Comparison of ENCODE assay signal across 8 mouse cellular contexts in genomic region chrY:90744381-90744981, GRCm38 (mm10). TPM values are rescaled to one million over a fixed set of nuclear protein-coding genes. Genes with fewer than 3 reads are reported as not detected.
DNase-seq lines count a peak whose midpoint lies in the region; ATAC-seq and TF ChIP-seq lines count a peak whose summit lies in the region.
"Not testable (repeated sequence)": the region's sequence is repeated elsewhere in the genome, so short reads cannot be mapped to it uniquely, and the experiment has no call there.

No protein-coding gene starts in this region.

- TF ChIP-seq CTCF in brain, embryonic 14.5 days (IDR thresholded peaks at IDR 0.05; ENCODE audit: borderline replicate concordance, extremely low read depth, insufficient read depth, insufficient read length); kidney, postnatal 0 days (IDR thresholded peaks at IDR 0.05; ENCODE audit: low read depth); liver, adult 2 months (IDR thresholded peaks at IDR 0.05; ENCODE audit: low read depth, low read length): not testable (repeated sequence)

- 0 out of 2 replicates have a peak overlapping the region, but pooled peaks have one; percentile 2 for H3K27ac ChIP-seq in heart, embryonic 13.5 days (replicated peaks)
- H3K27ac ChIP-seq in kidney, postnatal 0 days; liver, adult 2 months (replicated peaks; ENCODE audit: insufficient read depth, low read depth, low read length): not testable (repeated sequence)

- H3K9me3 ChIP-seq in heart, embryonic 13.5 days: peaks cover 46% of the 10 kb centered on the region
- peaks cover 18% of the 10 kb centered on the region for H3K9me3 ChIP-seq in kidney, postnatal 0 days (replicated peaks; ENCODE audit: low read length)

- WGBS in heart, embryonic 13.5 days: 71% methylated on average over 51 of the region's 51 CpGs
- 63% methylated on average over 50 of the region's 51 CpGs for WGBS in kidney, postnatal 0 days
- 78% methylated on average over 51 of the region's 51 CpGs for WGBS in liver, adult 2 months

- not testable (repeated sequence) for H3K27me3 ChIP-seq in heart, embryonic 13.5 days (replicated peaks); kidney, postnatal 0 days (ENCODE audit: insufficient read depth, low read length); liver, adult 2 months (ENCODE audit: control insufficient read depth, insufficient read depth, low read length); splenic B cell, adult 2 months (ENCODE audit: control insufficient read depth, insufficient read depth, low read length, poor library complexity, severe bottlenecking)

- H3K79me2 ChIP-seq in liver, adult 2 months (ENCODE audit: control insufficient read depth, insufficient read depth, low read length): not testable (repeated sequence)

- peak overlapping the region; percentile 17 for H3K4me3 ChIP-seq in heart, embryonic 13.5 days
- H3K4me3 ChIP-seq in kidney, postnatal 0 days (replicated peaks; ENCODE audit: low read depth, low read length): not testable (repeated sequence)
- peak overlapping the region; percentile 51 for H3K4me3 ChIP-seq in liver, adult 2 months (ENCODE audit: insufficient read depth, low read depth, low read length)

- H3K4me1 ChIP-seq in heart, embryonic 13.5 days; kidney, postnatal 0 days (replicated peaks; ENCODE audit: insufficient read depth, low read length); liver, adult 2 months (ENCODE audit: control insufficient read depth, insufficient read depth, low read length): not testable (repeated sequence)

- TF ChIP-seq POLR2A in brain, embryonic 14.5 days (IDR thresholded peaks at IDR 0.05; ENCODE audit: borderline replicate concordance, extremely low read depth, insufficient read depth, insufficient read length, poor library complexity, severe bottlenecking); liver, adult 2 months (IDR thresholded peaks at IDR 0.05; ENCODE audit: extremely low read depth, insufficient read depth, low read length): not testable (repeated sequence)

- DNase-seq in A20 (ENCODE audit: low read depth, low spot score): peak; percentile 88
- peak; percentile 85 for DNase-seq in brain, embryonic 14.5 days (ENCODE audit: low read depth)
- peak; percentile 79 for DNase-seq in fibroblast of lung, adult 2 months (ENCODE audit: low read depth)
- DNase-seq in kidney, postnatal 0 days (ENCODE audit: low spot score): peak; percentile 71
- peak; percentile 51 for DNase-seq in liver, adult 2 months (ENCODE audit: extremely low read depth, low read depth, low spot score)
- peak; percentile 85 for DNase-seq in splenic B cell, adult 2 months (ENCODE audit: low read depth, low spot score)

- peak overlapping the region; percentile 29 for H3K4me2 ChIP-seq in heart, embryonic 13.5 days
- H3K4me2 ChIP-seq in kidney, postnatal 0 days (ENCODE audit: low read length): not testable (repeated sequence)

- H3K9ac ChIP-seq in heart, embryonic 13.5 days: 0 out of 2 replicates have a peak overlapping the region, but pooled peaks have one; percentile 0
- not testable (repeated sequence) for H3K9ac ChIP-seq in kidney, postnatal 0 days (ENCODE audit: low read depth, low read length); liver, adult 2 months (ENCODE audit: low read depth, low read length)

- ATAC-seq in heart, embryonic 13.5 days (ENCODE audit: extremely low read depth, insufficient number of reproducible peaks, low FRiP score, low TSS enrichment): peak; percentile 80
- ATAC-seq in kidney, postnatal 0 days (replicated peaks; ENCODE audit: low FRiP score, low read depth): peak; percentile 95
- peak; percentile 77 for ATAC-seq in monocyte, adult 5-6 weeks (replicated peaks; ENCODE audit: insufficient number of reproducible peaks, low FRiP score, low TSS enrichment, poor library complexity, severe bottlenecking)

- H3K36me3 ChIP-seq in heart, embryonic 13.5 days: peaks cover 45% of the 10 kb centered on the region
- 0 out of 2 replicates have a peak, but pooled peaks cover 16% of the 10 kb centered on the region for H3K36me3 ChIP-seq in kidney, postnatal 0 days (ENCODE audit: insufficient read depth, low read length)
- H3K36me3 ChIP-seq in liver, adult 2 months (ENCODE audit: control insufficient read depth, insufficient read depth, low read length): peaks cover 10% of the 10 kb centered on the region
- not testable (repeated sequence) for H3K36me3 ChIP-seq in splenic B cell, adult 2 months (ENCODE audit: control insufficient read depth, insufficient read depth, low read length, poor library complexity, severe bottlenecking)

RNA-seq across cellular contexts. Expression of gene Gm21860, which starts 10.1 kb away (rescaled TPM):
- polyA plus RNA-seq in brain, embryonic 14.5 days (2012; rRNA removed): not detected in 2 replicates
- polyA plus RNA-seq in heart, embryonic 13.5 days (2015; fragmentation: Nextera tagmentation; extraction: Ambion mirVana): not detected in 2 replicates
- polyA plus RNA-seq in kidney, postnatal 0 days (2015; fragmentation: Nextera tagmentation; extraction: Ambion mirVana): not detected in 2 replicates
- not detected in 2 replicates for total RNA-seq in liver, adult 2 months (2014; rRNA removed)
- polyA plus RNA-seq in liver, adult 2 months (2012; rRNA removed): not detected in 2 replicates
- not detected in 3 replicates for total RNA-seq in monocyte, adult 5-6 weeks (2017)

RNA-seq across cellular contexts. Expression of gene Gm47283, which starts 40.1 kb away (rescaled TPM):
- not detected in 2 replicates for polyA plus RNA-seq in brain, embryonic 14.5 days (2012; rRNA removed)
- not detected in 2 replicates for polyA plus RNA-seq in heart, embryonic 13.5 days (2015; fragmentation: Nextera tagmentation; extraction: Ambion mirVana)
- not detected in 2 replicates for polyA plus RNA-seq in kidney, postnatal 0 days (2015; fragmentation: Nextera tagmentation; extraction: Ambion mirVana)
- total RNA-seq in liver, adult 2 months (2014; rRNA removed): not detected in 2 replicates
- polyA plus RNA-seq in liver, adult 2 months (2012; rRNA removed): not detected in 2 replicates
- total RNA-seq in monocyte, adult 5-6 weeks (2017): not detected in 3 replicates
